Mouse (Mus musculus): ENCODE measurements around the gene Cdkn1b. TPM values are rescaled to one million over a fixed set of nuclear protein-coding genes. Genes with fewer than 3 reads are reported as not detected.

Cdkn1b gene
- polyA plus RNA-seq, 1 experiment from 2014 or later: 58.8 TPM

DNA sequence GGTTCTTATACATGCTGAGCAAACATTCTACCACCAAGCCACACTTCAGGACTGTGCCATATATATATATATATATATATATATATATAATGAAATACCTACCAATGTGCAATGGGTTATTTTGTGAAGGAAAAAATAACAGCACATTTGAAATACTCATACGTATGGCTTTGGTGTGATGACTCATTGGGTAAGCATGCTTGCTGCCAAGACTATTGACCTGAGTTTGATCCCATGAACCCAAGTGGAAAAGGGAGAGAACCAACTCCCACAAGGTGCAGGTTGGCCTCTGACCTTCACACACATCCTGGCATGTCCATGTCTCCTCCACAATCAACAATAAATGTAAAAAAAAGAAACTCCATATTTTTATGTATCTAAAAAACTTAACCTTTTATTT, 48.1 kb downstream of the Cdkn1b start:
- DNase-seq (ENCODE audit: low spot score): no peak

DNA sequence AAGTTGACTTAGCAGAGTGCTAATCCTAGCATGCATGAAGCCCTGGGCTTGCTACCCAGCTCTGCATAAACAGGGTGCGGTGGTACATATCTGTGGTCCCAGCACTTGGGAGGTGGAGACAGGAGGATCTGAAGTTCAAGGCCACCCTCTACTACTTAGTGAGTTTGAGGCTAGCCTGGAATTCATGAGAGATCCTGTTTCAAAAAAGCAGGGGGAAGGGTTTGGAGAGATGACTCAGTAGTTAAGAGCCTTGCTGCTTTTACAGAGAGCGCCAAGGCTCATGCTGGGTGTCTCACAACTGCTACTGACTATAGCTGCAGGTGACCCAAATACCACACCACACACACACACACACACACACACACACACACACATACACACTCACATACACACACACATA, 49.3 kb downstream of the Cdkn1b start:
- no peak for DNase-seq (ENCODE audit: low spot score)

DNA sequence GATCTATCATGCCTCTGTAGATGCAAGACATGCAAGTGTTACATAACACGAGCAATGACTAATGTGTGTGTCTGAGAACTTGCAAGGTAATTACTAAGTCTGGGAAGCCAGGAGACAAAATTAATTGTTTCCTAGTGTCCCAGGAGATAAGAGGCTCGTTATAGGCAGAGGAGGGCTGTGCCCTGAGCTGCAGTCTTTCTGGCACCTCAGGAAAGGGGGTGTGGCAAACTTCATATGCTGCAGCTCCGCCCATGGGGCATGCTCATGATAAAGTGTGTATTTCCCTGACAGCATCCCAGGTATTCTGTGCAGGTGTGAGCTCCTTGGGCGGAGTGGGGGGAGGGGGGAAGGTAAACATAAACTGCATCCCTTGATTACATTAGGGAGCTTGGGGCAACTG, 51.9 kb downstream of the Cdkn1b start:
- no peak for DNase-seq (ENCODE audit: low spot score)

Other genes starting within 250 kb of the Cdkn1b start
- gene Dusp16, start 127.8 kb upstream of the Cdkn1b start, polyA plus RNA-seq (2015; fragmentation: Nextera tagmentation; extraction: Ambion mirVana): 6.6 and 7.5 TPM in 2 replicates
- gene Crebl2, start 90.2 kb upstream of the Cdkn1b start, polyA plus RNA-seq (2015; fragmentation: Nextera tagmentation; extraction: Ambion mirVana): 4.9 and 5.5 TPM in 2 replicates
- gene Gpr19, start 21.8 kb upstream of the Cdkn1b start, polyA plus RNA-seq (2015; fragmentation: Nextera tagmentation; extraction: Ambion mirVana): 11.8 and 11.9 TPM in 2 replicates
- gene Apold1, start 61.3 kb downstream of the Cdkn1b start, polyA plus RNA-seq (2015; fragmentation: Nextera tagmentation; extraction: Ambion mirVana): 3.2 and 4.4 TPM in 2 replicates
- 117 and 122 TPM in 2 replicates for gene Ddx47, start 91.2 kb downstream of the Cdkn1b start, polyA plus RNA-seq (2015; fragmentation: Nextera tagmentation; extraction: Ambion mirVana)
- 3.7 and 4.6 TPM in 2 replicates for gene Gprc5a, start 145.2 kb downstream of the Cdkn1b start, polyA plus RNA-seq (2015; fragmentation: Nextera tagmentation; extraction: Ambion mirVana)
- 0.10 and 0.24 TPM in 2 replicates for gene Gprc5d, start 197.9 kb downstream of the Cdkn1b start, polyA plus RNA-seq (2015; fragmentation: Nextera tagmentation; extraction: Ambion mirVana)

Data from thymus, postnatal 0 days (tissue).